Mouse (Mus musculus): ENCODE measurements at regions not wholly inside any gene's neighbourhood (a gene's known extent, or its start where the extent isn't known, plus 50 kb on each side); places are given as distances from the start of the nearest gene placed in this dataset.
"Not testable (repeated sequence)": the region's sequence is repeated elsewhere in the genome, so short reads cannot be mapped to it uniquely, and the experiment has no call there.

GRCm38 (mm10) chr13:5920422-5920821 lies 59.1 kb downstream of the Klf6 start:
- ATAC-seq (replicated peaks in 1 of 2; ENCODE audit: insufficient read depth in 1 of 2, low FRiP score in 2 of 2, low TSS enrichment in 1 of 2, low read depth in 1 of 2, poor library complexity in 2 of 2, severe bottlenecking in 2 of 2), result no peak

GRCm38 (mm10) chr13:5931433-5931832 lies 70.2 kb downstream of the Klf6 start:
- no peak for ATAC-seq (replicated peaks in 1 of 2; ENCODE audit: insufficient read depth in 1 of 2, low FRiP score in 2 of 2, low TSS enrichment in 1 of 2, low read depth in 1 of 2, poor library complexity in 2 of 2, severe bottlenecking in 2 of 2)

- ATAC-seq (replicated peaks in 1 of 2; ENCODE audit: insufficient read depth in 1 of 2, low FRiP score in 2 of 2, low TSS enrichment in 1 of 2, low read depth in 1 of 2, poor library complexity in 2 of 2, severe bottlenecking in 2 of 2), result no peak
These were observed 76.2 kb downstream of the Klf6 start for GRCm38 (mm10) chr13:5937436-5937835.

GRCm38 (mm10) chr13:5937970-5938369 lies 76.7 kb downstream of the Klf6 start:
- ATAC-seq (replicated peaks in 1 of 2; ENCODE audit: insufficient read depth in 1 of 2, low FRiP score in 2 of 2, low TSS enrichment in 1 of 2, low read depth in 1 of 2, poor library complexity in 2 of 2, severe bottlenecking in 2 of 2), result no peak; a peak in 1 of 4 replicates

- peak; percentile 69 to 72; a peak in 3 of 4 replicates for ATAC-seq (replicated peaks in 1 of 2; ENCODE audit: insufficient read depth in 1 of 2, low FRiP score in 2 of 2, low TSS enrichment in 1 of 2, low read depth in 1 of 2, poor library complexity in 2 of 2, severe bottlenecking in 2 of 2)
These were observed 78.1 kb downstream of the Klf6 start for GRCm38 (mm10) chr13:5939368-5939767.

- ATAC-seq (replicated peaks in 1 of 2; ENCODE audit: insufficient read depth in 1 of 2, low FRiP score in 2 of 2, low TSS enrichment in 1 of 2, low read depth in 1 of 2, poor library complexity in 2 of 2, severe bottlenecking in 2 of 2), result no peak
These were observed 91.6 kb downstream of the Klf6 start for GRCm38 (mm10) chr13:5952863-5953262.

GRCm38 (mm10) chr13:5955121-5955520 lies 93.8 kb downstream of the Klf6 start:
- not testable (repeated sequence) for ATAC-seq (replicated peaks in 1 of 2; ENCODE audit: insufficient read depth in 1 of 2, low FRiP score in 2 of 2, low TSS enrichment in 1 of 2, low read depth in 1 of 2, poor library complexity in 2 of 2, severe bottlenecking in 2 of 2)

GRCm38 (mm10) chr13:5956145-5956544 lies 94.9 kb downstream of the Klf6 start:
- ATAC-seq (replicated peaks in 1 of 2; ENCODE audit: insufficient read depth in 1 of 2, low FRiP score in 2 of 2, low TSS enrichment in 1 of 2, low read depth in 1 of 2, poor library complexity in 2 of 2, severe bottlenecking in 2 of 2), result peak in 1 of 2 experiments; percentile 37; a peak in 1 of 4 replicates

GRCm38 (mm10) chr13:5962947-5963346 lies 101.7 kb downstream of the Klf6 start:
- ATAC-seq (replicated peaks in 1 of 2; ENCODE audit: insufficient read depth in 1 of 2, low FRiP score in 2 of 2, low TSS enrichment in 1 of 2, low read depth in 1 of 2, poor library complexity in 2 of 2, severe bottlenecking in 2 of 2), result no peak

GRCm38 (mm10) chr13:5964626-5965025 lies 103.3 kb downstream of the Klf6 start:
- no peak for ATAC-seq (replicated peaks in 1 of 2; ENCODE audit: insufficient read depth in 1 of 2, low FRiP score in 2 of 2, low TSS enrichment in 1 of 2, low read depth in 1 of 2, poor library complexity in 2 of 2, severe bottlenecking in 2 of 2)

- no peak for ATAC-seq (replicated peaks in 1 of 2; ENCODE audit: insufficient read depth in 1 of 2, low FRiP score in 2 of 2, low TSS enrichment in 1 of 2, low read depth in 1 of 2, poor library complexity in 2 of 2, severe bottlenecking in 2 of 2)
These were observed 117.3 kb downstream of the Klf6 start for GRCm38 (mm10) chr13:5978615-5979014.

- ATAC-seq (replicated peaks in 1 of 2; ENCODE audit: insufficient read depth in 1 of 2, low FRiP score in 2 of 2, low TSS enrichment in 1 of 2, low read depth in 1 of 2, poor library complexity in 2 of 2, severe bottlenecking in 2 of 2), result no peak
These were observed 126.2 kb downstream of the Klf6 start for GRCm38 (mm10) chr13:5987491-5987890.

- ATAC-seq (replicated peaks in 1 of 2; ENCODE audit: insufficient read depth in 1 of 2, low FRiP score in 2 of 2, low TSS enrichment in 1 of 2, low read depth in 1 of 2, poor library complexity in 2 of 2, severe bottlenecking in 2 of 2), result no peak
These were observed 127.1 kb downstream of the Klf6 start for GRCm38 (mm10) chr13:5988407-5988806.

GRCm38 (mm10) chr13:6000559-6001217 lies 139.4 kb downstream of the Klf6 start:
- ATAC-seq (replicated peaks in 1 of 2; ENCODE audit: insufficient read depth in 1 of 2, low FRiP score in 2 of 2, low TSS enrichment in 1 of 2, low read depth in 1 of 2, poor library complexity in 2 of 2, severe bottlenecking in 2 of 2), result no peak

- ATAC-seq (replicated peaks in 1 of 2; ENCODE audit: insufficient read depth in 1 of 2, low FRiP score in 2 of 2, low TSS enrichment in 1 of 2, low read depth in 1 of 2, poor library complexity in 2 of 2, severe bottlenecking in 2 of 2), result no peak
These were observed 139.9 kb downstream of the Klf6 start for GRCm38 (mm10) chr13:6001218-6001564.

- no peak for ATAC-seq (replicated peaks in 1 of 2; ENCODE audit: insufficient read depth in 1 of 2, low FRiP score in 2 of 2, low TSS enrichment in 1 of 2, low read depth in 1 of 2, poor library complexity in 2 of 2, severe bottlenecking in 2 of 2)
These were observed 144.6 kb downstream of the Klf6 start for GRCm38 (mm10) chr13:6005901-6006300.

GRCm38 (mm10) chr13:6009671-6010070 lies 148.4 kb downstream of the Klf6 start:
- ATAC-seq (replicated peaks in 1 of 2; ENCODE audit: insufficient read depth in 1 of 2, low FRiP score in 2 of 2, low TSS enrichment in 1 of 2, low read depth in 1 of 2, poor library complexity in 2 of 2, severe bottlenecking in 2 of 2), result no peak

- ATAC-seq (replicated peaks in 1 of 2; ENCODE audit: insufficient read depth in 1 of 2, low FRiP score in 2 of 2, low TSS enrichment in 1 of 2, low read depth in 1 of 2, poor library complexity in 2 of 2, severe bottlenecking in 2 of 2), result no peak
These were observed 165.9 kb downstream of the Klf6 start for GRCm38 (mm10) chr13:6027207-6027606.

- ATAC-seq (replicated peaks in 1 of 2; ENCODE audit: insufficient read depth in 1 of 2, low FRiP score in 2 of 2, low TSS enrichment in 1 of 2, low read depth in 1 of 2, poor library complexity in 2 of 2, severe bottlenecking in 2 of 2), result no peak
These were observed 167.6 kb downstream of the Klf6 start for GRCm38 (mm10) chr13:6028878-6029277.

Data from hematopoietic stem cell, adult 5-6 weeks (primary cell).